Mouse (Mus musculus): ENCODE results near the gene Rps17.
A peak's percentile ranks its signal among the peaks of the same experiment; 100 is the strongest.

Rps17 gene

GRCm38 (mm10) chr7:81344544-81345446 lies at the start of gene Rps17:
Rps17 (minus strand) TSS chr7:81345254.
- TF ChIP-seq GATA4 (IDR thresholded peaks at IDR 0.05; ENCODE audit: insufficient replicate concordance, low read length), result peak; percentile 36; the same call in 1 of the 2 replicates

GRCm38 (mm10) chr7:81379363-81379762 lies 34.3 kb upstream of the Rps17 start:
- TF ChIP-seq GATA4 (IDR thresholded peaks at IDR 0.05; ENCODE audit: insufficient replicate concordance, low read length), result no peak

- no peak for TF ChIP-seq GATA4 (IDR thresholded peaks at IDR 0.05; ENCODE audit: insufficient replicate concordance, low read length)
Observed at GRCm38 (mm10) chr7:81372337-81372920, 27.4 kb upstream of the Rps17 start.

DNA sequence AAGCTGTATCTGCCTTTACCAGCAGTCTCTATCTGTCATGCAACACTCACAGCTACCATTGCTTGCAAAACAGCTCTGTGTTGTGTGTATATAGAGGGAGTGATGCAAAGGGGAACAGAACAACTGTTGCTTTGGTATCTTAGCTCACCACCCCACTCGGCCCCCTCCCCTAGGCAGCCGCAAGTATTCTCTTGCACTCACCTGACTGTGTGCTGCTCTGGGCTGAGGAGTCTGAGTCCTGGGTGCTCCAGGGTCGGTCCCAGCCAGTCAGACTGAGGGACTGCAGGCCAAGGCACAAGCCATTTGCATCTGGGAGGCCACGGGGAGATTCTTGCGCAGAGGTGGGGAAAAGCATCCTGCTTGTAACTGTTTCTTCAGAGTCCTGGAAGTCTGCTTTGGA lies 26.8 kb upstream of the Rps17 start:
- no peak for TF ChIP-seq GATA4 (IDR thresholded peaks at IDR 0.05; ENCODE audit: insufficient replicate concordance, low read length)

DNA sequence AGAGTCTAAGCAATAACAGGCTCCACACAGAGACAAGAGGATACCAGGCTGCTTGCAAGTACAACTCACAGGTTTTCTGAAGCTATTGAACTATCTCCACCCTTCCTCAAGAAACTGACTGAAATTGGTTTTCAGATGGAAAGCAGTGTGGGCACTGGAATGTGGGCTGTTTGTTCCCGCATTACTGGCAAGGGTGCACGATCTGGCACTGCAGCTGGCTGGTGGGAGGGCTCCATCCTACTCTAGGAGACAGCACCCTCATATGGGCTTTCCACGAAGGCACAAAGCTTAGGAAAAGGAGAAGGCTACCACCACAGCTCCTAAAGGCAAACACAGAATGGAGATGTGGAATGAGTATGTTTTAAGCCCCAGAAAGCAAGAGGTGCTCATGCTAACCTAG lies 24.7 kb upstream of the Rps17 start:
- no peak for TF ChIP-seq GATA4 (IDR thresholded peaks at IDR 0.05; ENCODE audit: insufficient replicate concordance, low read length)

GRCm38 (mm10) chr7:81367946-81368345 lies 22.9 kb upstream of the Rps17 start:
- TF ChIP-seq GATA4 (IDR thresholded peaks at IDR 0.05; ENCODE audit: insufficient replicate concordance, low read length), result no peak

GRCm38 (mm10) chr7:81356975-81357374 lies 11.9 kb upstream of the Rps17 start:
- no peak for TF ChIP-seq GATA4 (IDR thresholded peaks at IDR 0.05; ENCODE audit: insufficient replicate concordance, low read length)

GRCm38 (mm10) chr7:81356360-81356759 lies 11.3 kb upstream of the Rps17 start:
- no peak for TF ChIP-seq GATA4 (IDR thresholded peaks at IDR 0.05; ENCODE audit: insufficient replicate concordance, low read length)

- TF ChIP-seq GATA4 (IDR thresholded peaks at IDR 0.05; ENCODE audit: insufficient replicate concordance, low read length), result no peak
Observed at GRCm38 (mm10) chr7:81355746-81356145, 10.7 kb upstream of the Rps17 start.

GRCm38 (mm10) chr7:81351826-81352225 lies 6.8 kb upstream of the Rps17 start:
- TF ChIP-seq GATA4 (IDR thresholded peaks at IDR 0.05; ENCODE audit: insufficient replicate concordance, low read length), result no peak

GRCm38 (mm10) chr7:81348206-81348605 lies 3.2 kb upstream of the Rps17 start:
- no peak for TF ChIP-seq GATA4 (IDR thresholded peaks at IDR 0.05; ENCODE audit: insufficient replicate concordance, low read length)

DNA sequence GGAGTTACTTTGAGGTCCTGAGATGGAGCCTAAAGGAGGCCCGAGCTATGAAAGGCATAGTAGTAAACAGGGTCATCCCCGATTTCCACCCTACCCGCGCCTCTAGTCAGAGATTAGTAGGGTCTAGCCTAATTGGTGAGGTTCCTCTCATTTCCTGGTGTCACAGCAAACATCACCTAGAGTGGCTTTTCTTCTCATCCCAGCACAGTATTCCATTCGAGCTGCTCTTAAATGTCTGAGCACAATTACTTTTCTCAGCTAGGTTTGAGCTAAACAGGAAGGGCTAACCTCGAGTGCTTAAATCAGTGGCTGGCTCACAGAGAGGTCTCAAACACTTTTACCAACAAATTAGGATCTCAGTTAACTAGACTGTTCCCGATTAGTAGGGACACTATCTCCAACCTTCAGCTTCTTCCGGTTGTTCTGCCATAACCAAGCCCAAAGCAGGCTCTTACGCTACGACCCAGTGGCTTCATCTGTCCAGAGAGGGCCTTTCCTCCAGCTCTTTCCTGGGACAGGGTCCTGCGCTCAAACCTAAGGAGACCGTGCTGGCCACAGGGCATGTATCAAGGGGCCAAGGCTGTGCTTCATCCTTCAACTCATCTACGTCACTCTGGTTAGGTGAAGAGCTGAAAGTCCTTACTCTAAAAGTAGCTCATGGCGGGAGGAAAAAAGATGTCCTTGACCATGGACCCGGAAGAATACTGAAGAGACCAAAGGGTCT lies 555 bp upstream of the Rps17 start:
- no peak for TF ChIP-seq GATA4 (IDR thresholded peaks at IDR 0.05; ENCODE audit: insufficient replicate concordance, low read length)

GRCm38 (mm10) chr7:81343831-81344230 lies 1.2 kb downstream of the Rps17 start:
- TF ChIP-seq GATA4 (IDR thresholded peaks at IDR 0.05; ENCODE audit: insufficient replicate concordance, low read length), result no peak

DNA sequence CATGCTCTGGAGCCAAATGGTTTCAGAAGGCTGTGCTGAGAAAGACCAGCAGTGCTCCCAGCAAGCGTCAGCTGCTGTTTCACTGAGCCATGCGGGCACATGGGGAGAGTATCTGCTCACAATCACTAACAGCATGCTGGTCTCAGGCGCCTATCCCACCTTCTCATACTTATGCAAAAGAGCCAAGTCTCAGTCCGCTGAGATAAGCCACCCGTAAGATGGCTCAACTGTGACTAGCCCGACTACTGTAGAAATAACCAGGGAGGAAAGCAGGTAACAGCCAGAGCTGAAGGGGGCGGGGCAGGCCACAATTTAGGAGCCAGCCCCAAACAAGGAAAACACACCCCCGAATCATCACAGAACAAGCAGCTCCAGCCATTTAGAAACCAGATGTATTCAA lies 1.7 kb downstream of the Rps17 start:
- TF ChIP-seq GATA4 (IDR thresholded peaks at IDR 0.05; ENCODE audit: insufficient replicate concordance, low read length), result no peak

DNA sequence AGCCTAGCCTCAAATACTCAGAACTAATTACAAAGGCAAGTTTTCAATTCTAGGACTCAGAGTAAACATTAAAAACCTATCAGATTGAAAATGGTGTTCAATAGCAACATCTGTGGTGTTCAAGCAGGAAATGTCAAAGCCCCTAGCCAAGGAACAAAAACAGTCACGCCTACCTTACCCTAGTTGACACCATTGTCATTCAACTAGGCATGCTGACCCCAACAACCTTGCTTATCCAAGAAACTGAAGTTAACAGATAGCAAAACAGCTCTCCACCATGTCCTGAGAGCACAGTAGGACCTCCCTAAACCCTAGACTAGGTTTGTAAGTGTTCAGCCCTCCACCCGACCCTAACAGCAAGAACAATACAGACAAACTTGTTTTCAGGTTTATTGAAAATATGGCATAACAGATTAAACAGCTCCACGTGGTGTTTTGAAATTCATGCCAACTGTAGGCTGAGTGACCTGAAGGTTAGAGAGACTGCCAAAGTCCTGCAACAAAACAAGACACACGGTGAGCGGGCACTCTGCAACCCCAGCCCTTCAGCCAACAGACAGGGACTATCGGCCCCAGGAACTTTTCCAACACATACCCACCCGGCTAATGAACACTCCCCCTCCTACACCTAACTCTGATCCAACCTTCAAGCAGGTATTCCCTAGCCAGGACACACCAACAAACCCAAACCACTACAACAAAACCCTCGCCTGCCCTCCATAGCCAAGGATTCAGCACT lies 2.5 kb downstream of the Rps17 start:
- TF ChIP-seq GATA4 (IDR thresholded peaks at IDR 0.05; ENCODE audit: insufficient replicate concordance, low read length), result no peak
